Mouse (Mus musculus) lung, postnatal 0 days (tissue): ENCODE data around the gene Alkbh3. TPM values are rescaled to one million over a fixed set of nuclear protein-coding genes. Genes with fewer than 3 reads are reported as not detected.

Experiments used
- ATAC-seq: fragments of 200-750 bp; cut with Nextera tagmentation; 2 replicates; pipeline ENCODE4 v1.8.0; 2017; ENCODE audit warnings: moderate library complexity
- DNase-seq: peaks from one replicate; pipeline ENCODE4 v3.0.0-alpha.2; 2016; ENCODE audit warnings: low spot score
- H3K27ac ChIP-seq: fragments of 300-500 bp; sonication (generic); 2 replicates; pipeline ENCODE4 v1.5.1; 2014; ENCODE audit warnings: antibody characterized with exemption, mild to moderate bottlenecking, low read length, mixed read lengths
- H3K27me3 ChIP-seq: fragments of 300-500 bp; sonication (generic); replicated peaks from 2 replicates; pipeline ENCODE4 v1.6.1; 2014; ENCODE audit warnings: low read length, mixed read lengths; ENCODE audit not compliant: insufficient read depth
- H3K36me3 ChIP-seq: fragments of 300-500 bp; sonication (generic); 2 replicates; pipeline ENCODE4 v1.6.1; 2014; ENCODE audit warnings: low read length, mixed read lengths; ENCODE audit not compliant: insufficient read depth
- H3K4me1 ChIP-seq: fragments of 300-500 bp; sonication (generic); 2 replicates; pipeline ENCODE4 v1.6.1; 2014; ENCODE audit warnings: antibody characterized with exemption, low read depth, low read length, mixed read lengths; ENCODE audit not compliant: insufficient read depth
- H3K4me2 ChIP-seq: fragments of 300-500 bp; sonication (generic); replicated peaks from 2 replicates; pipeline ENCODE4 v1.6.1; 2014; ENCODE audit warnings: low read depth, mild to moderate bottlenecking, low read length, moderate library complexity, mixed read lengths
- H3K4me3 ChIP-seq: fragments of 300-500 bp; sonication (generic); 2 replicates; pipeline ENCODE4 v1.5.1; 2014; ENCODE audit warnings: low read depth, low read length
- H3K9ac ChIP-seq: fragments of 300-500 bp; sonication (generic); replicated peaks from 2 replicates; pipeline ENCODE4 v1.6.1; 2014; ENCODE audit warnings: low read depth, mild to moderate bottlenecking
- H3K9me3 ChIP-seq: fragments of 300-500 bp; sonication (generic); 2 replicates; pipeline ENCODE4 v1.6.1; 2016; ENCODE audit warnings: low read length, mixed read lengths
- CTCF ChIP-seq: IDR thresholded peaks from 2 replicates; pipeline ENCODE4 v1.5.1; 2016; ENCODE audit warnings: antibody characterized with exemption, mild to moderate bottlenecking
- EP300 ChIP-seq: IDR thresholded peaks from 2 replicates; pipeline ENCODE4 v1.6.1; 2016; ENCODE audit warnings: antibody characterized with exemption, mild to moderate bottlenecking, control low read depth
- whole genome bisulfite sequencing: fragments of 180-500 bp; shearing (Covaris S2); extraction: QIAGEN DNeasy Blood & Tissue Kit; methylation state at CpG from one replicate; pipeline ENCODE4 v1.1.7; 2014; 5-methylcytosine and 5-hydroxymethylcytosine counted together
- polyA plus RNA-seq: library from polyadenylated mRNA; unstranded; fragments of >200 nt; fragmentation: Nextera tagmentation; extraction: Ambion mirVana; gene quantifications from 2 replicates; pipeline ENCODE4 v1.2.1, GENCODE M21; 2015

Alkbh3 gene
- polyA plus RNA-seq, 1 experiment from 2014 or later, result 59.9 TPM

DNA sequence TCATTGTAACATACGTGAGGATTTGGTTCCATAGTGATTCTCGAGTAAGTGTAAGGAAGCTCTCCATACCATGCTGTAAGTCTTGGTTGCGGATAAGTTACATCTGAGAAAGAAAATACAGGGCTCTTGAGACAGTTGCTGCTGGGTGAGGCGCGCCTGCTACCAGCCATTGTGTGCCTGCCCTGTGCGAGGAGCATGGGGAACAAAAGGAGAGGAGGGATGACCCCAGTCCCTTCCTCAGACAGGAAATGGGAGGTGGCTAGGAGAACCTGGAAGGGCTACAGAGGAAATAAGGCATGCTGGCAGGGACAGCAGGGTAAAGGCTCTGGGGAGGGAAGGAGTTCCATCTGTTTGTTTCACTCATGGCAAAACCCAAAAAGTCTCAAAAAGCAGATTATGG, 9.2 kb downstream of the Alkbh3 start:
- Histone ChIP-seq H3K4me2 (no peak overlapping the region), H3K9me3 (no peaks in the 10 kb centered on the region), H3K4me3 (no peak overlapping the region), H3K27me3 (no peaks in the 10 kb centered on the region), H3K36me3 (peaks cover 29% of the 10 kb centered on the region), H3K4me1 (no peaks in the 10 kb centered on the region), H3K9ac (no peak overlapping the region), H3K27ac (peak overlapping the region; percentile 52; the same call in 1 of the 2 replicates)
- TF ChIP-seq CTCF (no peak), EP300 (no peak)
- WGBS, result 74% methylated on average over 6 of the region's 6 CpGs
- peak; percentile 88 for ATAC-seq
- peak; percentile 35 for DNase-seq

DNA sequence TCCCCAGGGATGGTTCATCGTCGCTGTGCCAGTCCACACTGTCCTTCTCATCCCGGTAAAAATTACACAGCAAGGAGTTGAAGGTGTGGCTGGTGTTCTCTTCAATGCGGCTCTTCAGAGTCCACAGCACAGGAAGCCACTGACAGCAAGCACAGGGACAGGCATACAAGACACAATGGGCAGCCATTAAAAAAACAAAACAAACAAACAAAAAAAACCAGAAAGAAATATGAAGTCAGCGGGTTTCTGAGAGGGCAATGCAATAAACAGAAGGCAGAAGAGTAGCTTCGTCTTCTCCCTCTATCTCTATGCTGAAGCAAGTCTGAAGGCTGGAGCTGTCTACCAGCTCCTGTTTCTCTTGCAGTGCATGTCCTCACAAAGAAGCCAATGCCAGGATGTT, 14.4 kb downstream of the Alkbh3 start, which contains the start of gene Gm27027:
Gene Gm27027 (minus strand): TSS at position 101 of the 400 bp plus-strand sequence.
- H3K9ac ChIP-seq, result no peak within 1 kb of the TSS
- H3K4me2 ChIP-seq, result no peak within 1 kb of the TSS
- H3K27ac ChIP-seq, result no peak within 1 kb of the TSS
- no peaks in the 10 kb centered on the region for H3K9me3 ChIP-seq
- TF ChIP-seq EP300 (no peak), CTCF (no peak)
- H3K27me3 ChIP-seq, result no peaks in the 10 kb centered on the region
- 89% methylated on average over 6 of the region's 6 CpGs for WGBS
- peaks cover 4% of the 10 kb centered on the region; the same call in 1 of the 2 replicates for H3K4me1 ChIP-seq
- H3K36me3 ChIP-seq, result peaks cover 27% of the 10 kb centered on the region; the same call in 1 of the 2 replicates
- no peak within 1 kb of the TSS for H3K4me3 ChIP-seq
- ATAC-seq (no peak), DNase-seq (no peak)

DNA sequence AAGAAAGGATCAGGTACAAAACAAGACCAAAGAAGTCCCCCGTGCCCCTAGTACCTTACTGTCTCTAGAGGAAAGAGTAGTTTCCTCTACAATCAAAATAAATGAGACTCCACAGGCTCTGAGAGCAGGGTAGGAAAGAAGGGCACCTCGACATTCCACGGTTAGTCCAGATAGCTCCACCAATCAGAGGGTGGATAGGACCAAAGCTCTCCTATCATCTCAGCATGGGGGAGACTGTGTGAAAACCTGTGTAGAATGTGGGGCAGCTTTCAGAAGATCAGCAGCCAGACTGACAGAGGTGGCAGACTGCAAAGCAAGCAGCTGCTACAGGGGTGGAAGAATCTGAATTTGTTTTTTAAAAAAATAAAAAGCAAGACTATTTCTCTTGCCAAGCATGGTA, 17.8 kb downstream of the Alkbh3 start:
- no peaks in the 10 kb centered on the region for H3K27me3 ChIP-seq
- WGBS, result 46% methylated on average over 3 of the region's 3 CpGs

DNA sequence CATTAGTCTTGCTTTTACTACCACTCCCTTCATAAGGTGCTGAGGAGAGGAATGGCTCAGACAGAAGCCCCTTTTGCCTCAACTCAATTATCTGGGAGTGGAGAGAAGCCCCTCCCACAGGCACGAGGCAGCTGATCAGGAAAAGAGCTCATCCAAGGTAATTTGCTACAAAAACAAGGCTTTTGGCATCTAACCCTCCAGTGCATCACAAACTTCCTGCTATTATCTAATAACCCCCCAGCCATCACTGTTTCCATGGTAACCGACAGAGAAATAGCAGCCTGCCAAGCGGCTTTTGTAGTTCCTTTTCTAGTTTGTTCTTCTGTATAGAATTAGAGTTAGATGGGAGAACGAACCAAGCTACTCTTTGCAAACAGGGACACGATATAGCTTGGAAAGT, 18.3 kb downstream of the Alkbh3 start:
- DNase-seq (peak; percentile 37), ATAC-seq (no peak)
- Histone ChIP-seq H3K27ac (peak overlapping the region; percentile 57; the same call in 1 of the 2 replicates), H3K9ac (no peak overlapping the region), H3K9me3 (no peaks in the 10 kb centered on the region), H3K4me3 (no peak overlapping the region), H3K4me2 (no peak overlapping the region), H3K27me3 (no peaks in the 10 kb centered on the region), H3K4me1 (peaks cover 4% of the 10 kb centered on the region; the same call in 1 of the 2 replicates), H3K36me3 (peaks cover 35% of the 10 kb centered on the region; the same call in 1 of the 2 replicates)
- no peak for TF ChIP-seq EP300
- no peak for TF ChIP-seq CTCF
- WGBS, result 53% methylated on average over 5 of the region's 5 CpGs

More for the DNA sequence above, 17.8 kb downstream of the Alkbh3 start:
- DNase-seq (no peak), ATAC-seq (no peak)
- H3K36me3 ChIP-seq, result peaks cover 35% of the 10 kb centered on the region; the same call in 1 of the 2 replicates
- TF ChIP-seq CTCF (no peak), EP300 (no peak)
- no peaks in the 10 kb centered on the region for H3K9me3 ChIP-seq
- H3K27ac ChIP-seq, result no peak overlapping the region
- H3K9ac ChIP-seq, result no peak overlapping the region
- H3K4me2 ChIP-seq, result no peak overlapping the region
- H3K4me3 ChIP-seq, result no peak overlapping the region
- H3K4me1 ChIP-seq, result peaks cover 4% of the 10 kb centered on the region; the same call in 1 of the 2 replicates

DNA sequence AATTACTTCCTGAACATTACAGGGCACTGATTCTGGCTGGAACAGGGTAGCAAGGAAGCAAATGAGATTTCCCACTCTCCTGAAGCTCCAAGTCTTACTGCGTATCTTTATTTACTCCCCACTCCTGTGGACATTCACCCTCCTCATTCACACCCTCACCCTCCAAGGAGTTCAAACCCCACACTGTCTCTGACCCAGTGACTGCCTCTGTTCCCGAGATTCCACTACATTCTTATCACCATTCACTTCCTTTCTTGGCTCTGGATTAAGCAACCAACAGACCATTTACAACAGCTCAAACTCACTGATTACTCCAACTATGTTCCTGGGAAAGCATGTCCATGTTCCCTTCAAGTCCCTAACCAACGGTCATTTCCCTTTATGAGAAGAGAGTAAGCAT, 19.3 kb downstream of the Alkbh3 start:
- ATAC-seq (peak; percentile 68), DNase-seq (peak; percentile 41)
- H3K4me1 ChIP-seq, result peaks cover 4% of the 10 kb centered on the region; the same call in 1 of the 2 replicates
- no peak overlapping the region for H3K9ac ChIP-seq
- H3K27me3 ChIP-seq, result no peaks in the 10 kb centered on the region
- H3K9me3 ChIP-seq, result no peaks in the 10 kb centered on the region
- H3K4me3 ChIP-seq, result no peak overlapping the region
- TF ChIP-seq EP300, result no peak
- no peak for TF ChIP-seq CTCF
- H3K36me3 ChIP-seq, result peaks cover 35% of the 10 kb centered on the region; the same call in 1 of the 2 replicates
- H3K4me2 ChIP-seq, result no peak overlapping the region
- H3K27ac ChIP-seq, result peak overlapping the region; percentile 57
- 32% methylated on average over 3 of the region's 3 CpGs for WGBS

DNA sequence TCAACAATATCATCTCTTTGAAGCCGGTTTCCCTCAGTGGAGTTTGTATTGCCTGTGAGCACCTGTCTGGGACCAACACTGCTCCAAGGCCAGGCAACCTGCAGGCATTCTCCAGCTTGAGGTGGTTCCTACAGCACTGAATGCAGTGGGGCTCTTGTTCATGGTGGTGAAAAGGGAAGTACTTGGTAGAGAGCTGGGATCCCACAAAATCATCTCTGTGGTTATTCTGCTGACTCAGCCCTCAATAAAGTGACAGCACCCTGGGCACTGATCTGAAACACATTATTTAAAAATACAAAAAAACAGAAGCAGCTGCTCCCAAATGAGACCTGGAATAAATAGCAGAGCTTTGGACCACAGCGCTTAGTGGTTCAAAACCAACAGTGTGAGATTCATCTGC, 22.2 kb downstream of the Alkbh3 start:
- H3K27ac ChIP-seq, result no peak overlapping the region
- H3K27me3 ChIP-seq, result no peaks in the 10 kb centered on the region
- no peak overlapping the region for H3K4me2 ChIP-seq
- H3K4me3 ChIP-seq, result no peak overlapping the region
- WGBS, result 87% methylated on average over 2 of the region's 2 CpGs
- no peak for ATAC-seq
- peaks cover 4% of the 10 kb centered on the region for H3K4me1 ChIP-seq
- no peak for TF ChIP-seq EP300
- TF ChIP-seq CTCF, result no peak
- no peak for DNase-seq
- no peak overlapping the region for H3K9ac ChIP-seq
- no peaks in the 10 kb centered on the region for H3K9me3 ChIP-seq
- peaks cover 14% of the 10 kb centered on the region; the same call in 1 of the 2 replicates for H3K36me3 ChIP-seq
